In genomic region chr17:29834333-29834732, GRCm38 (mm10) we compare ENCODE assay signal across 23 mouse cellular contexts.
DNase-seq lines count a peak whose midpoint lies in the region; ATAC-seq lines count a peak whose summit lies in the region.
"Had no signal": no experiment of that assay in that cellular context is flagged by ENCODE, and none has a peak within 500 bp of the region (broad histone marks: within the 10 kb centered on the region; RNA-seq: fewer than 3 reads in every experiment).

No protein-coding gene starts in this region.

- ATAC-seq in forebrain, embryonic 12.5 days (ENCODE audit: low FRiP score), result no peak
- ATAC-seq in neural tube, embryonic 14.5 days (ENCODE audit: low read depth), result 0 out of 2 replicates have a peak, but pooled peaks have one; percentile 39
- no peak for ATAC-seq in hindbrain, embryonic 13.5 days (ENCODE audit: low FRiP score)
- ATAC-seq in intestine, embryonic 16.5 days, result no peak
- ATAC-seq: activated CD4-positive, CD25-positive, alpha-beta regulatory T cell, adult 4 months; intestine, embryonic 15.5 days had no signal

- peaks cover 21% of the 10 kb centered on the region for H3K4me1 ChIP-seq in forebrain, embryonic 12.5 days
- H3K4me1 ChIP-seq in forebrain, embryonic 10.5 days, result peaks cover 22% of the 10 kb centered on the region
- H3K4me1 ChIP-seq in neural tube, embryonic 14.5 days (ENCODE audit: control insufficient read depth, insufficient read depth, low read length), result no peaks in the 10 kb centered on the region
- H3K4me1 ChIP-seq in hindbrain, embryonic 13.5 days (replicated peaks), result peaks cover 38% of the 10 kb centered on the region
- 0 out of 2 replicates have a peak, but pooled peaks cover 2% of the 10 kb centered on the region for H3K4me1 ChIP-seq in intestine, embryonic 16.5 days (ENCODE audit: control insufficient read depth, insufficient read depth, low read length)
- H3K4me1 ChIP-seq: intestine, embryonic 15.5 days had no signal

- no peak overlapping the region for H3K4me2 ChIP-seq in forebrain, embryonic 12.5 days
- no peak overlapping the region for H3K4me2 ChIP-seq in neural tube, embryonic 14.5 days (ENCODE audit: low read depth, low read length)
- H3K4me2 ChIP-seq in hindbrain, embryonic 13.5 days, result no peak overlapping the region
- H3K4me2 ChIP-seq in intestine, embryonic 16.5 days (ENCODE audit: low read depth, low read length), result no peak overlapping the region
- H3K4me2 ChIP-seq: heart, embryonic 11.5 days; intestine, embryonic 15.5 days; limb, embryonic 13.5 days; liver, embryonic 11.5 days; midbrain, embryonic 12.5 days had no signal

- no peak overlapping the region for H3K4me3 ChIP-seq in forebrain, embryonic 12.5 days (replicated peaks)
- H3K4me3 ChIP-seq in forebrain, embryonic 10.5 days, result no peak overlapping the region
- H3K4me3 ChIP-seq in neural tube, embryonic 14.5 days (ENCODE audit: low read depth, low read length), result no peak overlapping the region
- no peak overlapping the region for H3K4me3 ChIP-seq in hindbrain, embryonic 13.5 days
- no peak overlapping the region for H3K4me3 ChIP-seq in intestine, embryonic 16.5 days (ENCODE audit: low read length)
- H3K4me3 ChIP-seq: gastrocnemius, adult 2 months; intestine, embryonic 15.5 days; limb, embryonic 13.5 days; megakaryocyte, embryonic 14.5 days; midbrain, embryonic 12.5 days had no signal

- H3K9me3 ChIP-seq in forebrain, embryonic 12.5 days, result no peaks in the 10 kb centered on the region
- H3K9me3 ChIP-seq in forebrain, embryonic 10.5 days, result no peaks in the 10 kb centered on the region
- no peaks in the 10 kb centered on the region for H3K9me3 ChIP-seq in neural tube, embryonic 14.5 days (ENCODE audit: control insufficient read depth, low read length)
- H3K9me3 ChIP-seq in hindbrain, embryonic 13.5 days, result no peaks in the 10 kb centered on the region
- H3K9me3 ChIP-seq in intestine, embryonic 16.5 days (ENCODE audit: control insufficient read depth, low read length), result no peaks in the 10 kb centered on the region
- H3K9me3 ChIP-seq: intestine, embryonic 15.5 days; limb, embryonic 13.5 days; megakaryocyte, embryonic 14.5 days; midbrain, embryonic 12.5 days had no signal

- no peak for DNase-seq in forebrain, embryonic 10.5 days (ENCODE audit: extremely low spot score, low spot score)
- no peak for DNase-seq in neural tube, embryonic 10.5 days (ENCODE audit: extremely low spot score, low spot score)
- no peak for DNase-seq in layer of hippocampus, adult 11-12 months (ENCODE audit: low spot score)
- DNase-seq in thymus, adult 18-20 months, result no peak
- DNase-seq: adrenal gland, adult 8-10 months; gastrocnemius, adult 2 months; gastrocnemius, postnatal 36 days; heart, adult 18-20 months; heart, postnatal 4 days; kidney, adult 9 months; kidney, postnatal 10 days; lung, postnatal 4 days had no signal

- H3K27ac ChIP-seq in forebrain, embryonic 12.5 days, result peak overlapping the region; percentile 59; the same call in 1 of the 2 replicates
- H3K27ac ChIP-seq in forebrain, embryonic 10.5 days, result no peak overlapping the region
- no peak overlapping the region for H3K27ac ChIP-seq in neural tube, embryonic 14.5 days (ENCODE audit: low read depth, low read length)
- H3K27ac ChIP-seq in hindbrain, embryonic 13.5 days, result peak overlapping the region; percentile 74
- H3K27ac ChIP-seq in intestine, embryonic 16.5 days (ENCODE audit: low read length), result no peak overlapping the region
- H3K27ac ChIP-seq: gastrocnemius, adult 2 months; intestine, embryonic 15.5 days; limb, embryonic 13.5 days; midbrain, embryonic 12.5 days had no signal

- H3K36me3 ChIP-seq in forebrain, embryonic 12.5 days (replicated peaks), result peaks cover 7% of the 10 kb centered on the region; the same call in 1 of the 2 replicates
- H3K36me3 ChIP-seq in forebrain, embryonic 10.5 days (replicated peaks), result peaks cover 8% of the 10 kb centered on the region; the same call in 1 of the 2 replicates
- H3K36me3 ChIP-seq in neural tube, embryonic 14.5 days (ENCODE audit: control insufficient read depth, insufficient read depth, low read length), result no peaks in the 10 kb centered on the region
- H3K36me3 ChIP-seq in hindbrain, embryonic 13.5 days, result peaks cover 6% of the 10 kb centered on the region
- no peaks in the 10 kb centered on the region for H3K36me3 ChIP-seq in intestine, embryonic 16.5 days (ENCODE audit: control insufficient read depth, insufficient read depth, low read length)
- H3K36me3 ChIP-seq: intestine, embryonic 15.5 days; limb, embryonic 13.5 days; midbrain, embryonic 12.5 days had no signal

- H3K9ac ChIP-seq in forebrain, embryonic 12.5 days, result no peak overlapping the region; the same call in 1 of the 2 replicates
- H3K9ac ChIP-seq in neural tube, embryonic 14.5 days (replicated peaks; ENCODE audit: low read depth, low read length), result no peak overlapping the region
- H3K9ac ChIP-seq in hindbrain, embryonic 13.5 days, result no peak overlapping the region
- H3K9ac ChIP-seq in intestine, embryonic 16.5 days (ENCODE audit: low read depth, low read length), result no peak overlapping the region
- H3K9ac ChIP-seq: intestine, embryonic 15.5 days; limb, embryonic 13.5 days; midbrain, embryonic 12.5 days had no signal

- WGBS in forebrain, embryonic 12.5 days, result 83% methylated on average over 9 of the region's 9 CpGs
- 86% methylated on average over 9 of the region's 9 CpGs for WGBS in forebrain, embryonic 10.5 days
- 40% methylated on average over 9 of the region's 9 CpGs for WGBS in neural tube, embryonic 14.5 days
- 49% methylated on average over 9 of the region's 9 CpGs for WGBS in hindbrain, embryonic 13.5 days
- 78% methylated on average over 9 of the region's 9 CpGs for WGBS in intestine, embryonic 16.5 days

- H3K27me3 ChIP-seq in forebrain, embryonic 12.5 days, result no peaks in the 10 kb centered on the region
- H3K27me3 ChIP-seq in forebrain, embryonic 10.5 days (ENCODE audit: poor library complexity, severe bottlenecking), result peaks cover under 1% of the 10 kb centered on the region; the same call in 1 of the 2 replicates
- no peaks in the 10 kb centered on the region for H3K27me3 ChIP-seq in neural tube, embryonic 14.5 days (ENCODE audit: control insufficient read depth, insufficient read depth, low read length)
- no peaks in the 10 kb centered on the region for H3K27me3 ChIP-seq in hindbrain, embryonic 13.5 days
- no peaks in the 10 kb centered on the region; the same call in 1 of the 2 replicates for H3K27me3 ChIP-seq in intestine, embryonic 16.5 days (replicated peaks; ENCODE audit: control insufficient read depth, insufficient read depth, low read length)
- H3K27me3 ChIP-seq: intestine, embryonic 15.5 days; limb, embryonic 13.5 days; midbrain, embryonic 12.5 days had no signal

Comparison
In these comparisons a context has a peak if more than half of its experiments do, and no peak if none do; other contexts are left out.
1. H3K27ac ChIP-seq: peak in forebrain, embryonic 12.5 days (single experiment) and hindbrain, embryonic 13.5 days (single experiment); none in forebrain, embryonic 10.5 days (single experiment), neural tube, embryonic 14.5 days (single experiment) and intestine, embryonic 16.5 days (single experiment).